Mouse (Mus musculus) liver, postnatal 0 days (tissue): ENCODE measurements around the gene Jmjd4.

Source experiments
- CTCF ChIP-seq: sonication (generic); IDR thresholded peaks from 2 replicates; pipeline ENCODE4 v1.5.1; 2016; ENCODE audit warnings: antibody characterized with exemption, low read depth
- EP300 ChIP-seq: IDR thresholded peaks from 2 replicates; pipeline ENCODE4 v1.6.1; 2016; ENCODE audit warnings: antibody characterized with exemption, low read depth, mild to moderate bottlenecking

DNA sequence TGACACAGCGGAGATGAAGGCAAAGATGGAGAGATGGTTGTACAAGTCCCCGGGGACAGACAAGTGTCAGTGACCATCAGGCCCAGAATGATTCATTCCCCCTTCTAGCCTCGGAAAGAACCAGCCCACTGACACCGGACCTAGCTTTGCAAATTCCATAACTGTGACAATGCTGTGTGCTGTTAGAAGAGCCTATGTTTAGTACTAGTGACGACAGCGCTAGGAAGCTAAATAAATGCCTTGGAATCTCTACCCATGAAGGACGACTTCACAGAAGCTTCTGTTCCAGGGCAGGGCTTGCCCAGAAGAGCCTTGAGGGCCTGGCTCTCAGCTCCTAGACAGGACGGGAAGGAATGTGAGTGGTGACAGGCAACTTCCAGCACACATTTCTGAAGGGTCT is 36.4 kb downstream of the Jmjd4 start:
- TF ChIP-seq EP300 (no peak), CTCF (no peak)
